Mouse (Mus musculus) bone marrow macrophage, adult 2 months (primary cell): ENCODE measurements at regions not wholly inside any gene's neighbourhood (a gene's known extent, or its start where the extent isn't known, plus 50 kb on each side); places are given as distances from the start of the nearest gene placed in this dataset.
A peak's percentile ranks its signal among the peaks of the same experiment; 100 is the strongest.

Source experiments
- H3K27ac ChIP-seq: 2 replicates; pipeline ENCODE4 v1.5.1; 2012; ENCODE audit warnings: low read depth, low read length; ENCODE audit not compliant: insufficient read depth
- H3K4me1 ChIP-seq: 2 replicates; pipeline ENCODE4 v1.6.1; 2012; ENCODE audit warnings: low read length; ENCODE audit not compliant: control insufficient read depth, insufficient read depth
- H3K4me3 ChIP-seq: 2 replicates; pipeline ENCODE4 v1.5.1; 2012; ENCODE audit warnings: mild to moderate bottlenecking, low read length, moderate library complexity; ENCODE audit not compliant: insufficient read depth
- CTCF ChIP-seq: IDR thresholded peaks from 2 replicates; pipeline ENCODE4 v1.5.1; 2012; ENCODE audit warnings: low read depth, mild to moderate bottlenecking, low read length, moderate library complexity
- POLR2A ChIP-seq: IDR thresholded peaks from 2 replicates; pipeline ENCODE4 v1.6.1; 2012; ENCODE audit warnings: mild to moderate bottlenecking, low read depth, low read length, borderline replicate concordance

DNA sequence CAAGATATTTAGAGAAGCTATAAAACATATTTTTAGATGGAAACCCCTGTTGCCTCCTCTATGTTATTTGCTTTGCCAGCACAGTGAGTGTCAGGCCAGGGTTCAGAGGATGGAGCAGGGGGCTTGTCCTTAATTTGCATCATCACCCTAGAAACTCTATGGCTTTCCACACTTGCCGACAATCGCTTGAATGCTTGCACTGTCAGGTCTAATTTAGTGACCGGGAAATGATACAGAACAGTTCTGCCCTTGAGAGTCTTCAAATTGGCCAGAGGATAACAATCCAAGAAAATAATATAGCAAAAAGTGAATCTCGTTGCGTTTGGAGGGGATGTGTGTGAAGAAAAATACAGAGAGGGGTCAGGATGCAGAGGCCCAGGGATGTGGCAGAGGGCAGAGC, 441.9 kb upstream of the Gm6657 start:
- Histone ChIP-seq H3K4me3 (no peak overlapping the region), H3K4me1 (no peaks in the 10 kb centered on the region), H3K27ac (no peak overlapping the region)
- TF ChIP-seq CTCF (no peak), POLR2A (no peak)

DNA sequence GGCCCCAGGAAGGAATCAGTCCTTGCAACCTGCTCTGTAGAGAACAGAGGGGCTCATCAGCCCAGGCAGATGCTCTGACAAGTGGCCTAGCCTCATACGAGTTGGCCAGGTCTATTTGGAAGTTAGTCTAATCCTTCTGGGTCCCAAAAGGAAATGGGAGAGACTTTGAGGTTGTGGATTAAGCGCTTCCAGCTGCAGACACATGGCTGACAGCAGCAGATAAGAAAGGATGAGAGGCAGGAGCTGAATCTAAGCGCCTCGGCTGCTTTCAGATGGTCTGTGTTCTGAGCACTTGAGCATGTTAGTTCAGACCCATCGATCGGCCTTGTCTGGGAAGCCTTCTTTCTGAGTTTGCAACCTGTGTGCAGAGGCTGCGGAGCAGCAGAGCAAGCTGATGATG, 438.0 kb upstream of the Gm6657 start:
- TF ChIP-seq CTCF: no peak
- TF ChIP-seq POLR2A: no peak
- Histone ChIP-seq H3K4me1 (no peaks in the 10 kb centered on the region), H3K27ac (no peak overlapping the region), H3K4me3 (no peak overlapping the region)

DNA sequence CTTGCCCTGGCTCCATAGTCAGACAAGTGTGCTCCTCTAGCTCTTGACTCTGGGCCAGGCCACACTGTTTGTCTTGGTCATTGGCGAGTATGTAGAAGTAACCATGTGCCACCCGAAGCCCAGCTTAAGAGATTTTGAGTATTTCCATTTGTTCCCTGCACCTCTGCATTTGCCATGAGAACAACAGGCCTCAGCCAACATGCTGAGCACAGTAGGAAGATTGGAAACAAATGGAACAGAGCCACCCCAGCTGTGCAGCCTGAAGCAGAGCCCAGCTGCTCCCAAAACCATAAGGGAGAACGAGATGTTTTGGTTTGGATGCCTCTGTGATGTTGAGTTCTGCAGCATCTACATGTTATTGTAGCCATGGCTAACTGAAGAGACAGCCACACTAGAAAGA, 433.1 kb upstream of the Gm6657 start:
- no peak for TF ChIP-seq POLR2A
- TF ChIP-seq CTCF: no peak

DNA sequence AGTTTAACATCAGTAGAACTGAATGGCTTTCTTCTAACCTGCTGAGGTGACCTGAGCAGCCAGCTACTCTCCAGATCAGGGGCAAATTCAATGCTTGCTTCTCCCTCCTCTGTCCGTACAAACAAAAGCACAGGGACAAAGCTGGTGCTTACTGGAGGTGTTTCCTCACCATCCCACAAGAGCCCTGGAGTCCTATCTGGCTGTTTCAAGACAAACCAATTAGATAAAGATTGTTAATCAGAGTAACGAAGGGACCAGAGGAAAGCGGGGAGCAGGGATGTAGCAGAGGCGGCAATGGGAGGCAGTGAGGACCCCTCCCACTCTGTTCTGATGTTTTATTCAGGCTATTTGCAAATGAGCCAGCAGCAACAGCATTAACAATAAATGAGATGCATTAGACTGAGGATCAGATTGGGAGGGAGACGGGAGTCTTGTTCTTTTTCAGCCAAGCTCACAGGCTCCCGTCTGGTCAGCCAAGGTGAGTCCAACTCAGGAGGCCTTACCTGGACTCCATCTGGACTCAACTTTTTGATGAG, 418.0 kb upstream of the Gm6657 start:
- H3K27ac ChIP-seq: no peak overlapping the region
- H3K4me1 ChIP-seq: no peaks in the 10 kb centered on the region
- no peak overlapping the region for H3K4me3 ChIP-seq
- no peak for TF ChIP-seq CTCF
- no peak for TF ChIP-seq POLR2A

More for the DNA sequence above, 433.1 kb upstream of the Gm6657 start:
- Histone ChIP-seq H3K4me1 (no peaks in the 10 kb centered on the region), H3K27ac (no peak overlapping the region), H3K4me3 (no peak overlapping the region)

DNA sequence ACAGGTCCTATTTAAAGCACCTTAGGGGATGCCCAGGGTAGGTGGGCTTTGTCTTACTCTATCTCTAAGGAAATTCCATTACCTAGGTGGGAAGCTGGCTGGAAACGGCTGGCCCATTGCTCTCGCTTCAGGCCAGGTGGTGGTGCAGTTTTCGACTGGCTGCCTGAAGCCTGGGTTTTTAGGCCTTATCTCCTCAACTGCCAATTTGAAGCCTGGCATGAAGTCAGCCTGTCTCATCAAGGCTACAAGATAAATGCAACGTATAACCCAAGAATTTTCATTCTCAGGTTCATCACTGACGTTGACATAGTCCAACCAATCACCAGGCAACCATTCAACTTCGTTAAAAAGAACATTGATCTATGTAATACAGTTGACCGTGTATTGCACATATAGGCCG, 417.3 kb upstream of the Gm6657 start:
- Histone ChIP-seq H3K27ac (no peak overlapping the region), H3K4me3 (no peak overlapping the region), H3K4me1 (no peaks in the 10 kb centered on the region)
- TF ChIP-seq POLR2A (no peak), CTCF (no peak)

DNA sequence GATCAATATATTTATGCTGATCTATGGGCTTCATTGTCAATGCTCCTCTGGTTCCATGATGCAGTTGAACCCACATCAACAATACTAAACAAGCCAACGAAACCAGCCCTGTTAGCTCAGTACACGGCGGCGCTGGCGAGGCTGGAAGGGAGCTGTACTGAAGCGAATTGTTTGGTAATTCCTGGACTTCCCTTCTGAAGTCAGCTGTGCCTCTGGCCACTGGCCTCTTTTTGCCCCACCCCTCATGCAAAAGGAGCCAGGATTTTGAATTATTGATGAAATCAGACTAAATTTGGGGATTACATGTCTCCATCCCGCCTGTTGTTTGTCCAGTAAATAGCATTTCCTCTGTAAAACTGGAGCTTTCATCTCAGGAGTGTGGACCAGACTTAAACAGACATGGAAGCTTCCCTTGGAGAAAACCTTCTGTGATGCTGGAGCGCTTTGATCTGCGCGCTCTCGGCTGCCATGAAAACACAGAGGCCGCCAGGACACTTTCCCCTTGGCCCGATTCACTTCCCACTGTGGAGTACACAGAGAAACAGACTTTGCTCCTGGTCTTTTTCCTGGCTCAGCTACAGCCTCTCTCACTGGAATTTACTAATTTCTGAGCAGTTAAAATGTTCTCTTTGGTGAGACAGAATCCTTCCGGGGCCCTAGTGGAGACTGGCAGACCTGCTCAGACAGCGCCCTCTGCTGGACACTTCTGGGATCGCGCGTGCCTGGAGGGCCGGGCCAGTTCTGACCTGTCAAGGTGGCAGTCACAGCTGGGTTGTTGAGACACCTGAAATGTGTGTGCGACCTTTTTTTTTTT, 412.9 kb upstream of the Gm6657 start:
- no peaks in the 10 kb centered on the region for H3K4me1 ChIP-seq
- TF ChIP-seq CTCF (peak; percentile 88), POLR2A (no peak)
- peak overlapping the region; percentile 20; the same call in 1 of the 2 replicates for H3K4me3 ChIP-seq
- H3K27ac ChIP-seq: no peak overlapping the region

DNA sequence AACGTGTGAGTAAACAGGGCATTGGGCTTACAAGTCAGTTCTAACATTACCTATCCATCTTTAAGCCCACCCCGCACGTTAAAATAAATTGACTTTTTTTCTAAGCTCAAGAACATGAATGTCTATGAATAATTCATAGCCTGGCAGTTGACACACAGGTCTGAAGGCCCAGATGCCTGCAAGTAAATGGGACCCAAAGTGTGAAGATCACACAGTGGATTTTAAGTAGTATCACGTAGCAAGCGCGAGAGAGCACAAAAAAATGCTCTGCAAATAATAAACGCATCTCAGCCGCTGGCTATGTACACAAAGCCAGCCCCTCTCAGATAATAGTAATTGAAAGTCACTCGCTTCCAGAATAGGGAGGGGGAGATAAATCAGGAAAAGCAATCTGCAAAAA, 410.1 kb upstream of the Gm6657 start:
- H3K4me3 ChIP-seq: no peak overlapping the region
- TF ChIP-seq POLR2A (no peak), CTCF (no peak)
- no peaks in the 10 kb centered on the region for H3K4me1 ChIP-seq
- no peak overlapping the region for H3K27ac ChIP-seq

DNA sequence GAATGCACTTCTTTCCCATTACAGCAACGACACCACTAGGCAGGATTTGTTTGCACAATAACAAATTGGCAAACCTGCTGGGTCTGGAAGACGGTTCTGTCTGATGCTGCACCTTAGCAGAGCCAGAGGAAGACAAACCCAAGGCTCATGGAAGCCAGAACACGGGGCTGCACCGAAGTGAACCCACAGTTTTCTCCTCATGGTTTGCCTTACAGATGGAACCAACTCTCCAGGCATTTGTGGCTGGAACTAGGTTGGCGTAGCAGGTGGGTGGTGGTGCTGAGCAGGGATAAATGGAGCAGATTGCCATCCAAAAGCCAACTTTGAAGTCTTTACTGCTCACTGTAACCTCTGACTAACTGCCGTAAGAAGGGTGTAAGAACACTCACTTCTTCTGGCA, 408.4 kb upstream of the Gm6657 start:
- no peak for TF ChIP-seq CTCF
- TF ChIP-seq POLR2A: no peak

DNA sequence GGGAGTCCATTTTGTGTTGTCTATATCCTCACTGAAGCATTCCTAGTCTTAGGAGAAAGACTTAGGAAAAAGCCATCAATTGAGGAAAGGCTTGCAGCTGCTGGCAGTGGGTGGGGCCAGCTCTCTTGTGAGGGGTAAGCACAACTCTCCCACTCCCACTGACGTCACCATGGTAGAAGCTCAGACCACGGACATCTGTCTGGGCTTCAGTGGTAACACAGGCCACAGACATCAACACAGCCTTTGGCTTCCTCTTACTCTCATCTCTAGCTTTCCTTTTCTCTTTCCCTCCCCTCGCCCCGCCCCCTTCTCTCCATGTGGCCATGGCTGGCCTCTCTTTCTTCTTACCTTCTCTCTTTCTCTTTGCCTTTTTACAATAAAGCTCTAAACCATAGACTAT, 407.4 kb upstream of the Gm6657 start:
- TF ChIP-seq POLR2A: no peak
- no peak for TF ChIP-seq CTCF
- Histone ChIP-seq H3K27ac (no peak overlapping the region), H3K4me3 (no peak overlapping the region), H3K4me1 (no peaks in the 10 kb centered on the region)

More for the DNA sequence above, 408.4 kb upstream of the Gm6657 start:
- no peaks in the 10 kb centered on the region for H3K4me1 ChIP-seq
- H3K4me3 ChIP-seq: no peak overlapping the region
- H3K27ac ChIP-seq: no peak overlapping the region

DNA sequence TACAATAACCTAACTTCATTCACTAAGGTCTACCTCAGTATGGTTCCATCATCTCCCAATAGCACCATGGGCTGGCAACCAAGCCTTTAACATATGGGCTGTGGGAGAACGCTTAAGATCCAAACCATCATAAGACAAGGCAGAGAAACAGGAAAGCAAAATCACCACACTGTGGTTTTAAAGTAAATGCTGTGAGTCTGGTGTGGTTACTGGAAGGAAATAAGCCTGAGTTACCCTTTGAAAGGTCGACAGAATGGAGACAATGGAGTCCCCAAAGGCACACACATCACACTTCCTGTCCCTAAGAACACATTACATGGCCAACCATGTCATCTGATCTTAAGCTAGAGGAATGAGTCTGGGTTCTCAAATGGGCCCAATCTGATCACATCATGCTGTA, 405.8 kb upstream of the Gm6657 start:
- Histone ChIP-seq H3K4me3 (no peak overlapping the region), H3K4me1 (no peaks in the 10 kb centered on the region), H3K27ac (no peak overlapping the region)
- TF ChIP-seq CTCF: no peak
- no peak for TF ChIP-seq POLR2A

DNA sequence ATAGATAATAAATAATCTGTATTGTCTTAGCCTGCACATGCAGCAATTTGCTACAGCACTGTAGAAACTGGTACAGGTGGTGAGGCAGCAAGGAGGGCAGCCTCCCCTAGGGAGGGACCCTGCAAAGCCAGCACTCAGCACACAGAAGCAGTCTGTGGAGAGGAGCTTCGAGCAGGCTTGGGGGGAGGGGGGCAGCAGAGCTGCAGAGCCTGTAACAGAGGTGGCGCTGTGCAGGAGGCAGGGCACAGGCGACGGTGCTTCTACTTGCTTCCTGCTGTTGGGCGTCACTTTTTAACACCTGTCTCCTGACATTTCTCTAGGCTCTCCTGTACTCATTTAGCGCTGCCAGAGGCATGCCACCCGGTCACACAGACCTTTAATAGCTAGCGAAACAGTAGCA, 404.6 kb upstream of the Gm6657 start:
- Histone ChIP-seq H3K27ac (no peak overlapping the region), H3K4me1 (no peaks in the 10 kb centered on the region), H3K4me3 (no peak overlapping the region)
- TF ChIP-seq POLR2A (no peak), CTCF (no peak)
